Mouse (Mus musculus) midbrain, embryonic 15.5 days (tissue): ENCODE data around the gene Adam25. TPM values are rescaled to one million over a fixed set of nuclear protein-coding genes. Genes with fewer than 3 reads are reported as not detected.
"Not testable (repeated sequence)": the region's sequence is repeated elsewhere in the genome, so short reads cannot be mapped to it uniquely, and the experiment has no call there.

ENCODE experiments used
- ATAC-seq: fragments of 200-750 bp; cut with Nextera tagmentation; replicated peaks from 2 replicates; pipeline ENCODE4 v1.8.0; 2017; ENCODE audit warnings: moderate TSS enrichment
- H3K27ac ChIP-seq: fragments of 300-500 bp; sonication (generic); 2 replicates; pipeline ENCODE4 v1.5.1; 2015; ENCODE audit warnings: mild to moderate bottlenecking, inconsistent platforms
- H3K27me3 ChIP-seq: fragments of 300-500 bp; sonication (generic); replicated peaks from 2 replicates; pipeline ENCODE4 v1.6.1; 2015; ENCODE audit warnings: inconsistent platforms
- H3K36me3 ChIP-seq: fragments of 300-500 bp; sonication (generic); replicated peaks from 2 replicates; pipeline ENCODE4 v1.6.1; 2015; ENCODE audit warnings: inconsistent platforms
- H3K4me1 ChIP-seq: fragments of 300-500 bp; sonication (generic); 2 replicates; pipeline ENCODE4 v1.6.1; 2015; ENCODE audit warnings: inconsistent platforms
- H3K4me2 ChIP-seq: fragments of 300-500 bp; sonication (generic); 2 replicates; pipeline ENCODE4 v1.6.1; 2015; ENCODE audit warnings: inconsistent platforms, mild to moderate bottlenecking, moderate library complexity
- H3K4me3 ChIP-seq: fragments of 300-500 bp; sonication (generic); 2 replicates; pipeline ENCODE4 v1.5.1; 2015; ENCODE audit warnings: mild to moderate bottlenecking, inconsistent platforms
- H3K9ac ChIP-seq: fragments of 300-500 bp; sonication (generic); 2 replicates; pipeline ENCODE4 v1.6.1; 2015; ENCODE audit warnings: mild to moderate bottlenecking, inconsistent platforms
- H3K9me3 ChIP-seq: fragments of 300-500 bp; sonication (generic); 2 replicates; pipeline ENCODE4 v1.6.1; 2016; ENCODE audit warnings: inconsistent platforms
- WGBS: fragments of 180-500 bp; shearing (Covaris S2); methylation state at CpG from one replicate; pipeline ENCODE4 v1.1.7; 2015; ENCODE audit warnings: mixed read lengths; 5-methylcytosine and 5-hydroxymethylcytosine counted together
- polyA plus RNA-seq: library from polyadenylated mRNA; unstranded; fragments of >200 nt; fragmentation: Nextera tagmentation; extraction: Ambion mirVana; gene quantifications from 2 replicates; pipeline ENCODE4 v1.2.1, GENCODE M21; 2015

Gene Adam25
- not detected in 2 replicates for polyA plus RNA-seq

- H3K36me3 ChIP-seq, H3K9me3 ChIP-seq, H3K4me2 ChIP-seq, H3K27me3 ChIP-seq, H3K27ac ChIP-seq, H3K4me3 ChIP-seq, ATAC-seq, H3K9ac ChIP-seq, H3K4me1 ChIP-seq: not testable (repeated sequence)
- 58% methylated on average over 1 of the region's 1 CpGs for WGBS
These were observed at the start of gene Adam25 for GRCm38 (mm10) chr8:40751908-40752307. Gene Adam25 (plus strand): TSS chr8:40752208.

- ATAC-seq, H3K27me3 ChIP-seq, H3K4me3 ChIP-seq, H3K4me2 ChIP-seq, H3K9ac ChIP-seq, H3K27ac ChIP-seq, H3K4me1 ChIP-seq, H3K9me3 ChIP-seq, H3K36me3 ChIP-seq: not testable (repeated sequence)
- WGBS: 92% methylated on average over 4 of the region's 4 CpGs
These were observed 36.6 kb upstream of the Adam25 start for GRCm38 (mm10) chr8:40715406-40715805.

GRCm38 (mm10) chr8:40715986-40716385, 36.0 kb upstream of the Adam25 start:
- H3K9ac ChIP-seq: no peak overlapping the region
- H3K4me1 ChIP-seq: no peaks in the 10 kb centered on the region
- H3K27ac ChIP-seq: no peak overlapping the region
- ATAC-seq: no peak
- H3K4me3 ChIP-seq: no peak overlapping the region
- H3K36me3 ChIP-seq: no peaks in the 10 kb centered on the region
- H3K9me3 ChIP-seq: no peaks in the 10 kb centered on the region
- WGBS: 85% methylated on average over 7 of the region's 7 CpGs
- no peak overlapping the region for H3K4me2 ChIP-seq
- no peaks in the 10 kb centered on the region for H3K27me3 ChIP-seq

- no peak for ATAC-seq
- no peaks in the 10 kb centered on the region for H3K9me3 ChIP-seq
- H3K9ac ChIP-seq: no peak overlapping the region
- no peaks in the 10 kb centered on the region for H3K4me1 ChIP-seq
- no peaks in the 10 kb centered on the region for H3K27me3 ChIP-seq
- H3K4me2 ChIP-seq: no peak overlapping the region
- no peaks in the 10 kb centered on the region for H3K36me3 ChIP-seq
- H3K4me3 ChIP-seq: no peak overlapping the region
- no peak overlapping the region for H3K27ac ChIP-seq
These were observed 31.3 kb downstream of the Adam25 start for GRCm38 (mm10) chr8:40783320-40783719.

- H3K36me3 ChIP-seq, ATAC-seq, H3K9me3 ChIP-seq, H3K4me3 ChIP-seq, H3K9ac ChIP-seq, H3K27ac ChIP-seq, H3K4me1 ChIP-seq, H3K27me3 ChIP-seq, H3K4me2 ChIP-seq: not testable (repeated sequence)
- WGBS: 85% methylated on average over 1 of the region's 1 CpGs
These were observed 41.0 kb downstream of the Adam25 start, which contains the start of gene Adam20 for GRCm38 (mm10) chr8:40792973-40793372. Gene Adam20 (plus strand): TSS chr8:40793273.

GRCm38 (mm10) chr8:40803379-40804079, 51.5 kb downstream of the Adam25 start:
- no peak overlapping the region for H3K9ac ChIP-seq
- no peaks in the 10 kb centered on the region for H3K27me3 ChIP-seq
- no peak for ATAC-seq
- H3K4me3 ChIP-seq: no peak overlapping the region
- H3K4me2 ChIP-seq: no peak overlapping the region
- no peaks in the 10 kb centered on the region for H3K4me1 ChIP-seq
- H3K27ac ChIP-seq: no peak overlapping the region
- 80% methylated on average over 2 of the region's 2 CpGs for WGBS
- H3K36me3 ChIP-seq: no peaks in the 10 kb centered on the region
- H3K9me3 ChIP-seq: no peaks in the 10 kb centered on the region

Other genes with a start within 250 kb of the Adam25 start
- not detected in 2 replicates for gene Adam24, start 77.1 kb upstream of the Adam25 start, polyA plus RNA-seq
- gene Adam20, start 41.1 kb downstream of the Adam25 start, polyA plus RNA-seq: not detected in 2 replicates
- gene Adam39, start 70.8 kb downstream of the Adam25 start, polyA plus RNA-seq: not detected in 2 replicates